Mouse (Mus musculus) yolk sac, embryonic 10.5 days (tissue): ENCODE measurements around the gene Padi2.

Experiments used
- DNase-seq: peaks from one replicate; pipeline ENCODE4 v3.0.0-alpha.2; 2017; ENCODE audit warnings: low spot score

Padi2 gene

GRCm38 (mm10) chr4:140959715-140960479, 53.8 kb downstream of the Padi2 start:
- DNase-seq = no peak

GRCm38 (mm10) chr4:140960781-140961466, 54.8 kb downstream of the Padi2 start, which contains the start of gene Sdhb:
Gene Sdhb, plus strand, starts transcription at chr4:140961203.
- peak; percentile 98 for DNase-seq

DNA sequence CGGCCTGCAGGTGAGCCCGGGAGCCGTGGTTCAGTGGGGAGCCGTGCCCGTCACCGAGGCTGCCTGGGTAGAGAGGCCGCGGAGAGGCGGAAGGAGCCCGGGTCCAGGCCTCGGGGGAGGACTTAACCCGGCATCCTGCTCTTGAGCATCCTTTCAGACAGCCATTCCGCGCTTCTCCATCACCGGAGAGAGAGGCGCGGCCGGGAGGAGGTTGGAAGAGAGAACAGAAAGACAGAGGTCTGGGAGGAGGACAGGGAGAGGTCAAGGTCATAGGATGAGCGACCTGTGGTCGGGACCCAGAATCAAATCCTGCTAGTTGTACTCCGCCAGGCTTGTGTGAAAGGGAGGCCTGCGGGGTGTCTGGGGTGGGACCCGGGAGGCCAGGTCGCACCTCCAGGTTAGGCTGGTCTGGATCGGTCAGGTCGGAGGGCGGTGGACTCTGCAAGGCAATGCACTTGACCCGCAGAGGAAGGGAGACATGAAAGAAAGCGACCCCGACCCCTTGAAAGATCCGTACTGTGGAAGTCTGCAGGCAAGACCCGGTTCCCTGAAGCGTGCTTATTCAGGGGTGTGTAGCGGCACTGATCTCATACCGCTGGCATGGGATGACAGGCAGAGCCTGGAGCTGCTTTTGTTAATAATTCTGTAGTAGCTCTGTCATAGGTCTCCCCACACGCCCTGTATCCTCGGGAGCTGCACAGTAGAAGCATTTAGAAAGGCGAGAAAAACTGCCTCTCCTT, 55.5 kb downstream of the Padi2 start:
- DNase-seq = no peak

GRCm38 (mm10) chr4:140962207-140962909, 56.2 kb downstream of the Padi2 start:
- no peak for DNase-seq

- DNase-seq = peak; percentile 75
Measured at GRCm38 (mm10) chr4:140962950-140963349, 56.8 kb downstream of the Padi2 start.

DNA sequence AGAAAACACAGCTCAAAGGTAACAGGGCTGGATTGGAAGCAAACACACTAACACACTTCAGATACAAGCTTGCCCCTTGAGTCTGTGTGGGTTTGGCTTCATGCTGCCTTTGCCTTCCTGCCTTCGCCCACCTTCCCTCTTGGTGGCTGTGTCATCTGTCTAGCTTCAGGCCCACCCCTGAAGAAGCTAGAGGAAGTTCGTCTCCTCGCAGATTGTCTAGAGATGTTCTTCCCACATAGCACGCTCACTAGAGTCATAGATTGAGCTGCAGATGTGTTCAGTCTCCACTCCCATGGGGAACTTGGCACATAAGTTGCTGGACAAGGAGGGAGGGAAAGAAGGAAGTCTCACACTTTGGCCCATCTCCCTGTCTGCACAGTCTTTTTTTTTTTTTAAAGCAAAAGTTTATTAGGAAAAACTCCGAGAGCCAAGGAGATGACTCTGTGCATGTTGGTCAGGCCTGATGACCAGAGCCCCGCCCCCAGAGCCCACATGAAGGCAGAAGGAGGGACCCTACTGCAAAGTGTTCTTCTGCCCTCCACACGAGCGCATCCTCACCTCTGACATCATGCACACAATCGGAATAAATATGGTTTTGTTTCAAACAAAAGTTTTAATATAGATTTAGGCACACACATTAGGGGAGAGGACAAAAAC, 57.9 kb downstream of the Padi2 start:
- DNase-seq = no peak

DNA sequence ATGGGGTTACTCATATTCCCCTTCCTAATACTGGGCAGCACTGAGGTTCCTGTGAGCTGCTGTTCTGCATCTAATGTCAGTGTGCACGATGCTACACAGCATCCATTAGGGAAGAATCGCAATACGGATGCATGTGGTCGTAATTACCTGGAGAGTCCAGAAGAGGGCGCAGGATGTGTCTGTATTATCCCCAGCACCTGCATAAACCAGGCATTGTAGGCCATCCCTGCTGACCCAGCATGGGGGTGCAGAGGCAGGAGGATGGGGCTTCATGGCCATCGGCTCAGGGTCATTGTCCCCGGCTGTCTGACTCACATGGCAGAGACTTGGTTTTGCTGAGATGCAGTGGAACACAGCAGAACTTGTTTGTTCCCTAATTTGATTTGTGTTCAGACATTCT, 58.5 kb downstream of the Padi2 start:
- DNase-seq = peak; percentile 42

GRCm38 (mm10) chr4:140967386-140968159, 61.4 kb downstream of the Padi2 start:
- DNase-seq = no peak

DNA sequence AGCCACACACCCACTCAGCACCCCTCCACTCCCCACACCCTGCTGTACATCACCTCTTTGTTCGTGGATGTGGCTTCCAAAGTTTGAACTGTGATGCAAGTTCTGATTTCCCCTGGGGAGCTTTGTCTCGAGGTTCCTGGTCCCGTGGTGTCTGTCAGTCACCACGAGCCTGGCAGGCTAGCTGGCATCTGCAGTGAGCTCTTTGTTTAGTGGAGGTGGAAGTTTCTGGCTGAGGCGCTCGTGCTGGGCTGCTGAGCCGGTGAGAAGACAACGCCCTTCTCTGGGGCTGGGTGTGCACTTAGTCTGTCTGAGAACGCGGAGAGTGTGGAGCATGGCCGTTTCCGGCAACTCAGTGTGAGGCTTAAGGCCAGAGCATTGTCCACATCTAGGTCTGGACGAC, 65.5 kb downstream of the Padi2 start:
- no peak for DNase-seq

DNA sequence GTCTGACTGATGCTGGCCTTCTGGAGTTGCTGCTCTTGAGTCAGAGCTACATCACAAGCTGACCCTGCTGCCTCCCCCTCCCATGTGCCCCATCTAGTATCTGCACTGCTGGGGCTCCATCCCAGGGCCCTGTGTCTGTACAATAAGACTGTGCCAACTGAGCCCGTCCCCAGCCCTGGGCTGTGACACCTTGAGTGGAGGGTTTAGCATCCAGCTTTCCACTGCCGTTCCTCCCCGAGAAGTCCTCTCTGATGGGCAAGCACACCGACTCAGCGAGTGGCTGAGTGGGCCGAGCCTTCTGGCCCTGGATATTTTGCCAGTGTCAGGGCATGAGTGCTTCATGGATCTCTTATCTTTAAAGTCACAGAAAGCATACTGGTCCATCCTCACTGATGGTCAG, 68.3 kb downstream of the Padi2 start:
- DNase-seq = no peak

- no peak for DNase-seq
Measured at GRCm38 (mm10) chr4:140975356-140975755, 69.2 kb downstream of the Padi2 start.

DNA sequence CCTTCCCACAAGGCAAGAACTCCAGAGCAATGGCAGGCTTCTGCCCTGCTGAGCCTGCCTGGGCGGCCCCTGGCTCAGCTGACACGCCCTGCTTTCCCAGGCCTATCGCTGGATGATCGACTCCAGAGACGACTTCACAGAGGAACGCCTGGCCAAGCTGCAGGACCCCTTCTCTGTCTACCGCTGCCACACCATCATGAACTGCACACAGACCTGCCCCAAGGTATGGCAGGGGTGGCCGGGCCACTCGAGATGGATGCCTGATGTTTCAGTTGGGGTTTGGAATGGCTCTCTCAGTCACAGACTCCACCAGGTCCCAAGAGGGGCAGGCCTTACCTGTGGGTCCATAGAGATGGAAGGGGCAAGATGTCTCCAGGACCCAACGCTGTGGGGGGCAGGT, 71.1 kb downstream of the Padi2 start:
- DNase-seq = no peak

DNA sequence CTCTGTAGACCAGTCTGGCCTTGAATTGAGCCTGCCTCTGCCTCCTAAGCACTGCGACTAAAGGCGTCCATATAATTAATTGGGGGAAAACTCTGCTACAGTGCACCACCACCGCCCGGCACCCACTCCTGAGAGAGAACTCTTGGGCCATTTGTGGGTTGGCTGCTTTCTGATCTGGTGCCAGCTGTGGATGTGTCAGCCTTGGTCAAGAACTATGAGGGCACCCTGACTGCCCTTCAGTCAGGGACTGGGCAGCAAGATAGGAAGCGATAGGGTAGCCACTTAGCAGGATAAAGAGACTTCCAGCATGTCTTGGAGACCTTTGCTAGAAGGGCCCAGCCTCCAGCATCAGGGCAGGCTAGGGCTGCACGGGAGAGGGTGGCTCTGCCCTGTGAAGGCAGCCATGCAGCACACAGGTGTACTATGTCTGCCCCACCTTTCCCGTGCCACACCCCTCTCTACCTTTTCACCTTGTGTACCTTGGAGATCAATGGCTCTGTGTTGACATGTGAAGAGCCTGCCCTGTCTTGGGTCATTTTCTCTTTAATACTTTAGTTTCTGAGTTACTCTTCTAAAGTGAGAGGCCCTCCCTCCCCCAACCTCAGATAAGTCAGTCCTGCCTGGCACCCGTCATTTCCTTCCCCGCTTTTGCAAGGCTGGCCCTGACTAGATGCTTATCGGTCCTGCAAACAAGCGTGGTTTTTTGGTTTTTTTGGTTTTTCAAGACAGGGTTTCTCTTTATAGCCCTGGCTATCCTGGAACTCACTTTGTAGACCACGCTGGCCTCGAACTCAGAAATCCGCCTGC, 71.9 kb downstream of the Padi2 start:
- no peak for DNase-seq

DNA sequence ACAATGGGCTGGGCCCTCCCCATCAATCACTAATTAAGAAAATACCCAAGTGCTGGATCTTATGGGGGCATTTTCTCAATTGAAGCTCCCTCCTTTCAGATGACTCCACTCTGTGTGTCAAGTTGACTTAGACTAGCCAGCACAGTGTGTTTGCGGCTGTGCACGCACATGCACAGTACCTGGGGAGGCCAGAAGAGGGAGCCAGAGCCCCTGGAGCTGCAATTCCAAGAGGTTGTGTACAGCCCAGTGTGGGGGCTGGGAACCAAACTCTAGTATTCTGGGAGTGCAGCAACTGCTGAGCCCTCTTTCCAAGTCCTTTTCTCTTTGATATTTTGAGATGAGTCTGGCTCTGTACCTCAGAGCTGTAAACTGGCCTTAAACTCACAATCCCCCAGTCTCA, 75.5 kb downstream of the Padi2 start:
- no peak for DNase-seq

DNA sequence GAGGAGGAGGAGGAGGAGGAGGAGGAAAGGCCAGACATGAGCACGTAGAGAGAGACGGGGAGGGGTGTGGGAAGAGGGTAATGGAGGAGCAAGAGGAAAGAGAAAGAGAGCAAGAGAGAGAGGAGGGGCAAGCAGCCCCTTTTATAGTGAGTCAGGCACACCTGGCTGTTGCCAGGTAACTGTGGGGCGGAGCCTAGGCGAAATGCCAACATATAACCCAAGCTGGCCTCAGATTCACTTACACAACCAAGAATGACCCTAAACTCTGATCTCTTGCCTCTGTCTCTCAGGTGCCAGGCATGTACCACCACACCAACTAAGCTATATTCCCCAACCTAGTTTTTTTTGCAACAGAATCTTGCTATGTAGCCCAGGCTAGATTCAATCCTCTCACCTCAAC, 76.7 kb downstream of the Padi2 start:
- DNase-seq = no peak

DNA sequence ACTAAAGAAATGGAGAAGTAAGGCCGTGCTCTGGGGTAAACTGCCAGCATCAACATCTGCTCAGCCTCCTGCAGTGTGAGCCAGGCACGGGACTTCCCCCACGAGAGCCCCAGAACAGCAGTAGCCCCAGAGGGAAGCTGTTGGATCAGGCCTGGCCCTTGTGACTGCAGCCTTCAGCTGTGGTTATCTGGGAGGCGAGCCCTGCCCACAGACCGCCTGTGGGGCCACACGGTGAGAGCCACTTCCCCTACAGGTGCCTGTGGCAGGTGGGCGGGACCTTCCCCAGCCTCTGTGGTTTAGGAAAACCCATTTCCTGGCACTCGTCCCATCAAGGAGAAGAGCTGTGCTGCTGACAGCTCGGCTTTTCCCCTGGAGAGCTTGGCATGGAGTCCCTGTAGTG, 77.3 kb downstream of the Padi2 start:
- DNase-seq = no peak

- no peak for DNase-seq
Measured at GRCm38 (mm10) chr4:140984544-140984943, 78.4 kb downstream of the Padi2 start.

DNA sequence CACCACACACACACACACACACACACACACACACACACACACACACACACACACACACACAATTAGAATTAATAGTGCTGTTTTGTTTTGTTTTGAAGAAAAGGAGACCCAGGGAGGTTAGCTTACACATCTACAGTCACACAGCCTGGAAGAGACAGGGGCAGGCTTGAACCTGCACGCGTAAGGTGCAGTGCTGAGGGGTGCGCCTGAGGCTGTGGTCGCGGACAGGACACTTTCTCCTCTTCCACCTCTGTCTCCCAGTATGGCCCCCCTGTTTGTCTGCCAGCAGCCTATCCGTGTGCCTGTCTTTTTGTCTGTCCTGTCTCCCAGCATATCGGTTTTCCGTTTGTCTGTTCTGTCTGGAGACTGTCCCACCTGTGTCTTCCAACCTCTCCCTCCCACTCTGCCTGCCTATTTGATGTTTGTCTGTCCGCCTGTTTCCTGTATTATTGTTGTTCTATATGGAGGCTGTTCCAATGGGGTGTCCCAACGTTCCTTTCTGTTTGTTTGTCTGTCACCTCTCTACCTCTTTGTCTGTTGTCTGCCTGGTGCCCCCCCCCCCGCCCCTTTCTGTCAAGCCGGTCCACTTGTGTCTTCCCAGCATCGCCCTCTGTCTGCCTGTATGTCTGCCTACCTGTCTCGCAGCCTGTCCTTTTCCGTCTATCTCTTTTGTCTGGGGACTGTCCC, 80.0 kb downstream of the Padi2 start:
- DNase-seq = no peak

DNA sequence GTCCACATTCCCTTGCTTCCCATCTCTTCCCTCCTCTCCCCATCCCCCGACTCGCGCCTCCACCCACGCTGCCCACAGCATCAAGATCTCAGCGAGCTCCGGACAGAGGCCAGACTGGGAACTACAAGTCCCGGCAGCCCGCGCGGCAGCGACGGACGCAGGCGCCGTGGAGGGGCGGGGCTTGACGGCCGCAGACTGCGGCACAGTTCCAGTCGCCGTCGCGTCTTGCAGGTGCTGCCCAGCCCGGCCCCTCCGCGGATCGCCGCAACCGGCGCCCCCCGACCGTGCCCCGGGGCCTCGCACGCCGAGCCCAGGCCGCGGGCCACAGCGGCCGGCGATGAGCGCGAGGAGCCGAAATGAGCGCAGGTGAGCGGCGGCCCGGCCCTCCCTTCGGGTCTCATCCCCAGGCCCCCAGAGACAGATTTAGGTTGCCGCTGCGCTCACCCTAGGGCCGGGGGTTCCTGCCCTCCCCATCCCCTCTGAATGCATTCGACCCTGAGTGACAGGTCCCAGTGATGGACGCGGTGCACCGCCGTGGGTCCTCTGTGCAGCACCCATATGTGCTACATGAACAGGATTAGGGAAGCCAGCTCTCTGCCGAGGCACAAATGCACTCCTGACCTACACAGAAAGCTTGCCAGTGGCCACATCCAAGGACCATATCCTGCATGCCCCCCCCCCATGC, 80.7 kb downstream of the Padi2 start, which contains the start of gene Atp13a2:
TSS of gene Atp13a2 (plus strand) at position 163 of the 685 bp plus-strand sequence.
- peak; percentile 83 for DNase-seq
